Mouse (Mus musculus) CH12.LX (cell line): Measurements from ENCODE around the gene Tstd1. TPM values are rescaled to one million over a fixed set of nuclear protein-coding genes. Genes with fewer than 3 reads are reported as not detected.

Experiments used
- DNase-seq: peaks from one replicate; pipeline ENCODE4 v3.0.0-alpha.2; 2013; ENCODE audit errors: extremely low read depth
- H3K27ac ChIP-seq: 2 replicates; pipeline ENCODE4 v1.5.1; 2012; ENCODE audit warnings: low read depth, mild to moderate bottlenecking, control low read depth, moderate library complexity; ENCODE audit not compliant: insufficient read depth
- H3K27me3 ChIP-seq: replicated peaks from 2 replicates; pipeline ENCODE3; 2012; ENCODE audit warnings: inconsistent platforms
- H3K36me3 ChIP-seq, 2 experiments: replicated peaks in 1 of 2; 2 replicates each; pipeline versions ENCODE3 to v1.6.1; 2012; ENCODE audit warnings: inconsistent platforms in 1 of 2, low read length in 1 of 2, mild to moderate bottlenecking in 1 of 2, mixed read lengths in 1 of 2, moderate library complexity in 1 of 2; ENCODE audit not compliant: control insufficient read depth in 1 of 2, insufficient read depth in 1 of 2
- H3K4me1 ChIP-seq, 2 experiments: 2 replicates each; pipeline ENCODE4 v1.6.1; 2012; ENCODE audit warnings: inconsistent platforms in 1 of 2, moderate library complexity in 1 of 2; ENCODE audit not compliant: insufficient read depth in 2 of 2, control insufficient read depth in 1 of 2
- H3K4me2 ChIP-seq: 2 replicates; pipeline ENCODE4 v1.6.1; 2012; ENCODE audit warnings: low read depth, mild to moderate bottlenecking, control low read depth; ENCODE audit not compliant: poor library complexity, insufficient read depth, severe bottlenecking
- H3K4me3 ChIP-seq, 3 experiments: fragments of 150-350 bp in 1 of 3; sonication (generic) in 1 of 3; replicated peaks in 1 of 3; 2 replicates each; pipeline versions ENCODE3 to v1.5.1; 2011 to 2012; ENCODE audit warnings: low read depth in 2 of 3, low read length in 2 of 3, mild to moderate bottlenecking in 2 of 3, moderate library complexity in 2 of 3, control low read depth in 1 of 3, improper control_type of control experiment in 1 of 3, inconsistent platforms in 1 of 3, mixed read lengths in 1 of 3; ENCODE audit not compliant: poor library complexity in 1 of 3
- H3K79me2 ChIP-seq: replicated peaks from 2 replicates; pipeline ENCODE4 v1.6.1; 2012; ENCODE audit warnings: mild to moderate bottlenecking, moderate library complexity; ENCODE audit not compliant: control insufficient read depth, poor library complexity, insufficient read depth, severe bottlenecking; ENCODE audit errors: extremely low read depth
- H3K9ac ChIP-seq: 2 replicates; pipeline ENCODE4 v1.6.1; 2012; ENCODE audit warnings: low read depth, mild to moderate bottlenecking, control low read depth, moderate library complexity; ENCODE audit not compliant: insufficient read depth
- H3K9me3 ChIP-seq: replicated peaks from 2 replicates; pipeline ENCODE3; 2012; ENCODE audit warnings: low read length, inconsistent platforms, mixed read lengths
- CHD1 ChIP-seq: IDR thresholded peaks from 2 replicates; pipeline ENCODE4 v1.6.1; 2012; ENCODE audit warnings: low read depth, low read length, improper control_type of control experiment, inconsistent platforms
- CHD2 ChIP-seq: IDR thresholded peaks from 2 replicates; pipeline ENCODE4 v1.6.1; 2011; ENCODE audit warnings: low read length, improper control_type of control experiment
- ELF1 ChIP-seq: IDR thresholded peaks from 2 replicates; pipeline ENCODE4 v1.6.1; 2014; ENCODE audit warnings: low read depth, mild to moderate bottlenecking, inconsistent platforms, low read length, improper control_type of control experiment
- EP300 ChIP-seq: IDR thresholded peaks from 2 replicates; pipeline ENCODE4 v1.6.1; 2011; ENCODE audit warnings: low read length, improper control_type of control experiment
- ETS1 ChIP-seq: conservative IDR thresholded peaks from 2 replicates; pipeline ENCODE4 v1.6.1; 2012; ENCODE audit warnings: low read depth, mild to moderate bottlenecking, inconsistent platforms, low read length, improper control_type of control experiment, moderate library complexity
- GABPA ChIP-seq: IDR thresholded peaks from 2 replicates; pipeline ENCODE4 v1.6.1; 2012; ENCODE audit warnings: low read depth, low read length, improper control_type of control experiment, inconsistent platforms; ENCODE audit not compliant: insufficient replicate concordance
- MAZ ChIP-seq: IDR thresholded peaks from 2 replicates; pipeline ENCODE4 v1.6.1; 2012; ENCODE audit warnings: low read depth, mild to moderate bottlenecking, inconsistent platforms, low read length, improper control_type of control experiment, moderate library complexity
- MEF2A ChIP-seq: IDR thresholded peaks from 2 replicates; pipeline ENCODE4 v1.6.1; 2014; ENCODE audit warnings: low read depth, mild to moderate bottlenecking, inconsistent platforms, low read length, improper control_type of control experiment, borderline replicate concordance
- MXI1 ChIP-seq: IDR thresholded peaks from 2 replicates; pipeline ENCODE4 v1.6.1; 2011; ENCODE audit warnings: mild to moderate bottlenecking, low read depth, low read length, improper control_type of control experiment
- MYC ChIP-seq: IDR thresholded peaks from 2 replicates; pipeline ENCODE4 v1.6.1; 2011; ENCODE audit warnings: low read depth, mild to moderate bottlenecking, improper control_type of control experiment, low read length
- NELFE ChIP-seq: IDR thresholded peaks from 2 replicates; pipeline ENCODE4 v1.6.1; 2011; ENCODE audit warnings: low read depth, low read length, improper control_type of control experiment
- PAX5 ChIP-seq: IDR thresholded peaks from 2 replicates; pipeline ENCODE4 v1.6.1; 2012; ENCODE audit warnings: low read length, inconsistent platforms, mixed read lengths
- POLR2A ChIP-seq: IDR thresholded peaks from 2 replicates; pipeline ENCODE4 v1.6.1; 2011; ENCODE audit warnings: low read depth, mild to moderate bottlenecking, improper control_type of control experiment, low read length
- POLR2AphosphoS2 ChIP-seq: IDR thresholded peaks from 2 replicates; pipeline ENCODE4 v1.6.1; 2011; ENCODE audit warnings: low read depth, low read length, improper control_type of control experiment
- RAD21 ChIP-seq: IDR thresholded peaks from 2 replicates; pipeline ENCODE4 v1.6.1; 2011; ENCODE audit warnings: low read depth, mild to moderate bottlenecking, low read length, improper control_type of control experiment, moderate library complexity
- SMC3 ChIP-seq: IDR thresholded peaks from 2 replicates; pipeline ENCODE4 v1.6.1; 2011; ENCODE audit warnings: low read depth, low read length, improper control_type of control experiment
- ZKSCAN1 ChIP-seq: IDR thresholded peaks from 2 replicates; pipeline ENCODE4 v1.6.1; 2012; ENCODE audit warnings: low read depth, inconsistent platforms, low read length, improper control_type of control experiment, borderline replicate concordance
- ZNF384 ChIP-seq: IDR thresholded peaks from 2 replicates; pipeline ENCODE4 v1.6.1; 2012; ENCODE audit warnings: low read depth, low read length, improper control_type of control experiment, inconsistent platforms
- dilution Hi-C: fragments of 300-500 bp; cut with MboI; formaldehyde crosslinking; loops from 2 replicates; pipeline ENCODE4 v1.14.3; 2020; ENCODE audit warnings: low sequenced_read_pairs; ENCODE audit not compliant: extremely low pct_unique_long_range_greater_than_20kb, extremely low pct_ligation_motif_present
- in situ Hi-C: fragments of 300-500 bp; cut with MboI; formaldehyde crosslinking; loops from 3 replicates; pipeline ENCODE4 v1.14.3; 2019; ENCODE audit warnings: low sequenced_read_pairs, low pct_ligation_motif_present, low pct_unique_long_range_greater_than_20kb, mixed read lengths
- polyA plus RNA-seq: library from polyadenylated mRNA; unstranded; fragments of >175 nt; gene quantifications from 2 replicates; pipeline ENCODE4 v1.2.1, GENCODE M21; 2012; ENCODE audit warnings: low read depth; ENCODE audit not compliant: insufficient read length
- total RNA-seq, 2 experiments: library from RNA; depleted of rRNA; stranded (reverse); fragments of 300-350 nt in 1 of 2; fragments of >200 nt in 1 of 2; gene quantifications; 2 replicates each; pipeline ENCODE4 v1.2.3; 2012 to 2014

Tstd1 gene
- total and polyA plus RNA-seq, 3 experiments: 1.4 to 3.5 (median 2.5) TPM

DNA sequence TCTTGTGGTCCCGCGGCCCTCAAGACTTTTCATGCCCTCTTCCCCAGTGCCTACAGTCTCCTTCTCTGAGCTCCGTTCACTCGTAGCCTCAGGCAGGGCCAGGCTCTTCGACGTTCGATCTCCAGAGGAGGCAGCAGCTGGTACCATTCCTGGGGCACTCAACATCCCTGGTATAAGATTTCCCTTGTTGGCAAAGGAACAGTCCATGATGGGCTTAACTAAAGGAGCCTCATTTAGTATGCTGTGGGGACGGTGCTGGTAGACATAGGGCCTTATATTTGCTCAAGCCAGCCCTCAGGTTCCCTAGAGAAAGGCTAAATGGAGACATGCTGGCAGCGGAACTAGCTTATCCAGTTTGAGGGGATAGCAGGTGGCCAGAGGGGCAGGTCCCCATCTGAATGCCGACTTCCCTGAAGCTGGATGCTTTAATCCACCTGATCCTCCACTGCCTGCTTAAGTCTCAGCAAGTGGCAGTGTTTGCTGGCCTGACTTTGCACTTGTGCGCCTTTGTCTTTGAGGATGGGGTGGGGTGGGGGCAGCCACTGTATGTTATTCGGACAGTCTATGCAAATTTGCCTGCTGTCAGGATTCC lies 715 bp downstream of the Tstd1 start:
- Histone ChIP-seq H3K36me3 (peaks cover 50 to 68% of the 10 kb centered on the region in 2 experiments), H3K4me1 (peaks cover 0 to 2% of the 10 kb centered on the region in 2 experiments; a peak in 1 of 4 replicates), H3K27ac (no peak overlapping the region), H3K27me3 (no peaks in the 10 kb centered on the region), H3K9me3 (no peaks in the 10 kb centered on the region), H3K4me2 (no peak overlapping the region), H3K9ac (no peak overlapping the region), H3K4me3 (no peak overlapping the region), H3K79me2 (peaks cover 7% of the 10 kb centered on the region)
- TF ChIP-seq ELF1 (no peak), GABPA (no peak), CHD1 (no peak), ZKSCAN1 (no peak), EP300 (no peak), MAZ (no peak), SMC3 (no peak)
- dilution Hi-C loops (no loop called here), in situ Hi-C loops (no loop called here)
- DNase-seq: no peak

DNA sequence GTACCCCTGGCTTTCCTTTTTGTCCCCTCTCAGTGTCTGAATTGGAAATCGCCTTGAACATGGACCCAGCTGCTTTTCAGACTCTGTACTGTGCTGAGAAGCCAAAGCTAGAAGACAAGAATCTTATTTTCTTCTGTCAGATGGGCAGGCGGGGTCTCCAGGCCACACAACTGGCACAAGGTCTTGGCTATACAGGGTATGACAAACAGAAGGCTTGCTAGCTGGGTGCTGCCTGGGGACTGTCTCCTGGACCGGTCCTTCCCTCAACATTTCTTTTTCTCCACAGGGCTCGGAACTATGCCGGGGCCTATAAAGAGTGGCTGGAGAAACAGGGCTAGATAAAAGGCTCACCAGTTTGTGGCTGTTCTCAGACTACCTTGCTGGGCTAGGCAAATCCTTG lies 1.2 kb downstream of the Tstd1 start:
- dilution Hi-C loops: no loop called here
- no peak overlapping the region for H3K27ac ChIP-seq

DNA sequence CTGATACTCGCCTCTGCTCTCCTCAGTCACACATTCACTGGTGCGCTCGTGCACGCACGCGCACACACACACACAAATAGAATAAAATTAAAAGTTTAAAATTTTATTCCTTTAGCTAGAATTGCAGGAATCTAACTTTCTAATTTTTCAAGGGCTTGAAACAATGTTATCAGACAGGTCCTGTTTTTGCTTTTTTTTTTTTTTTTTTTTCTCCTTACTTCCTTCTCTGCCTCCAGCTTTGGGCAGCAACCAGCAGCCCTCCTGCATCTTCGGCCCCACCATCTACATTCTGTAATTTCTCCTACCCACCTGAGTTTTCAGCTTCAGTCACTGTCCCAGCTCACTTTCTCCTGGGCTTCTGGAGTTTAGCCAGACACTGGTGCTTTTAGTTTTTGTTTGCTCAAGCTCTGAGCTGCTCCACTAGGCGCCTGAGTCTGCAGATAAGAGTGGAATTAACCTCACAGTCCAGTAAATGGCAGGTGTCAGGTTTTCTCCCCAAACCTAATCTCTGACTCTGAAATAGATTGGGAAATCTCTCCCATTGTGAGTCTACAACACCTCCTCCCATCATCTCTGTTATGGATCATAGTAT lies 3.9 kb downstream of the Tstd1 start:
- TF ChIP-seq MXI1 (no peak), PAX5 (no peak), POLR2AphosphoS2 (no peak), ZNF384 (no peak), POLR2A (no peak), NELFE (no peak), RAD21 (no peak), ETS1 (no peak), MEF2A (no peak), ELF1 (no peak), MYC (no peak), CHD1 (no peak)
- TF ChIP-seq, all 38 proteins: peak for 0
- Histone ChIP-seq H3K27me3 (no peaks in the 10 kb centered on the region), H3K27ac (no peak overlapping the region), H3K36me3 (peaks cover 26 to 38% of the 10 kb centered on the region in 2 experiments), H3K9me3 (no peaks in the 10 kb centered on the region), H3K4me1 (no peaks in the 10 kb centered on the region), H3K4me2 (no peak overlapping the region), H3K9ac (no peak overlapping the region), H3K4me3 (no peak overlapping the region), H3K79me2 (no peaks in the 10 kb centered on the region)
- in situ Hi-C loops: no loop called here
- dilution Hi-C loops: no loop called here
- DNase-seq: no peak

More for the DNA sequence above, 1.2 kb downstream of the Tstd1 start:
- no peak overlapping the region for H3K4me3 ChIP-seq
- H3K9me3 ChIP-seq: no peaks in the 10 kb centered on the region
- H3K4me1 ChIP-seq: no peaks in the 10 kb centered on the region
- H3K79me2 ChIP-seq: peaks cover 2% of the 10 kb centered on the region; the same call in 1 of the 2 replicates
- H3K36me3 ChIP-seq: peaks cover 50 to 65% of the 10 kb centered on the region in 2 experiments
- TF ChIP-seq SMC3: no peak
- TF ChIP-seq CHD2: no peak
- H3K27me3 ChIP-seq: no peaks in the 10 kb centered on the region
- H3K9ac ChIP-seq: no peak overlapping the region
- in situ Hi-C loops: no loop called here
- no peak for DNase-seq
- H3K4me2 ChIP-seq: no peak overlapping the region
